ENCODE assay signal across 8 mouse cellular contexts in genomic region chr10:7469716-7470414, GRCm38 (mm10). TPM values are rescaled to one million over a fixed set of nuclear protein-coding genes. Genes with fewer than 3 reads are reported as not detected.
DNase-seq lines count a peak whose midpoint lies in the region; ATAC-seq and TF ChIP-seq lines count a peak whose summit lies in the region.
"Not testable (repeated sequence)": the region's sequence is repeated elsewhere in the genome, so short reads cannot be mapped to it uniquely, and the experiment has no call there.

No protein-coding gene starts in this region.

- not testable (repeated sequence) for H3K27ac ChIP-seq in bone marrow macrophage, adult 2 months (ENCODE audit: insufficient read depth, low read depth, low read length); forebrain, embryonic 12.5 days; heart, postnatal 0 days (ENCODE audit: low read depth); liver, embryonic 11.5 days (ENCODE audit: low read depth, low read length)

- H3K4me1 ChIP-seq in bone marrow macrophage, adult 2 months (ENCODE audit: control insufficient read depth, insufficient read depth, low read length), result peaks cover 11% of the 10 kb centered on the region
- H3K4me1 ChIP-seq in forebrain, embryonic 12.5 days; heart, postnatal 0 days (ENCODE audit: control insufficient read depth, insufficient read depth); liver, embryonic 11.5 days (replicated peaks; ENCODE audit: control insufficient read depth, insufficient read depth, low read length): not testable (repeated sequence)

- H3K4me2 ChIP-seq in forebrain, embryonic 12.5 days, result peak overlapping the region; percentile 48
- H3K4me2 ChIP-seq in heart, postnatal 0 days (ENCODE audit: low read depth, low read length), result peak overlapping the region; percentile 60
- H3K4me2 ChIP-seq in liver, embryonic 11.5 days, result peak overlapping the region; percentile 62

- peak; percentile 12; the same call in 1 of the 2 replicates for TF ChIP-seq CTCF in bone marrow macrophage, adult 2 months (IDR thresholded peaks at IDR 0.05; ENCODE audit: low read depth, low read length)
- peak; percentile 65 for TF ChIP-seq CTCF in heart, postnatal 0 days (IDR thresholded peaks at IDR 0.05; ENCODE audit: low read depth)

- peak; percentile 79 to 83 for DNase-seq in B cell, adult 2 months
- not testable (repeated sequence) for DNase-seq in heart, postnatal 0 days (ENCODE audit: low spot score); liver, embryonic 11.5 days (ENCODE audit: low spot score)
- peak; percentile 75 for DNase-seq in kidney, postnatal 14 days
- peak; percentile 18 to 37 for DNase-seq in monocyte, adult 2 months (ENCODE audit: low read depth in 1 of 2, low spot score in 2 of 2)
- DNase-seq in spleen, postnatal 36 days (ENCODE audit: low spot score in 2 of 2), result peak; percentile 49 to 51

- H3K4me3 ChIP-seq in bone marrow macrophage, adult 2 months (ENCODE audit: insufficient read depth, low read length), result peak overlapping the region; percentile 40
- H3K4me3 ChIP-seq in forebrain, embryonic 12.5 days (replicated peaks), result peak overlapping the region; percentile 11; the same call in 1 of the 2 replicates
- peak overlapping the region; percentile 37 for H3K4me3 ChIP-seq in heart, postnatal 0 days (ENCODE audit: low read depth, low read length)
- H3K4me3 ChIP-seq in liver, embryonic 11.5 days (ENCODE audit: low read depth, low read length), result 0 out of 2 replicates have a peak overlapping the region, but pooled peaks have one; percentile 15

- not testable (repeated sequence) for H3K36me3 ChIP-seq in forebrain, embryonic 12.5 days (replicated peaks); heart, postnatal 0 days (replicated peaks; ENCODE audit: control insufficient read depth, insufficient read depth, low read length); liver, embryonic 11.5 days (ENCODE audit: control insufficient read depth, insufficient read depth, low read length)

- TF ChIP-seq EP300 in heart, postnatal 0 days (IDR thresholded peaks at IDR 0.05; ENCODE audit: low read depth), result not testable (repeated sequence)

- H3K9me3 ChIP-seq in forebrain, embryonic 12.5 days; heart, postnatal 0 days (replicated peaks; ENCODE audit: control insufficient read depth, low read length); liver, embryonic 11.5 days (ENCODE audit: control insufficient read depth, low read length): not testable (repeated sequence)

- not testable (repeated sequence) for TF ChIP-seq POLR2A in bone marrow macrophage, adult 2 months (IDR thresholded peaks at IDR 0.05; ENCODE audit: borderline replicate concordance, low read depth, low read length)

- H3K27me3 ChIP-seq in forebrain, embryonic 12.5 days; heart, postnatal 0 days (ENCODE audit: control insufficient read depth, insufficient read depth, low read length); liver, embryonic 11.5 days (replicated peaks; ENCODE audit: control insufficient read depth, insufficient read depth, low read length): not testable (repeated sequence)

- WGBS in forebrain, embryonic 12.5 days, result under 1% methylated on average over 7 of the region's 7 CpGs
- 0% methylated on average over 7 of the region's 7 CpGs for WGBS in heart, postnatal 0 days
- 1% methylated on average over 7 of the region's 7 CpGs for whole genome bisulfite sequencing in liver, embryonic 11.5 days

- peak overlapping the region; percentile 45; the same call in 1 of the 2 replicates for H3K9ac ChIP-seq in forebrain, embryonic 12.5 days
- not testable (repeated sequence) for H3K9ac ChIP-seq in heart, postnatal 0 days (replicated peaks; ENCODE audit: low read depth, low read length); liver, embryonic 11.5 days (ENCODE audit: low read depth, low read length)

- ATAC-seq in forebrain, embryonic 12.5 days (ENCODE audit: low FRiP score), result peak; percentile 70; the same call in 1 of the 2 replicates
- ATAC-seq in heart, postnatal 0 days (ENCODE audit: insufficient read depth, low read depth); liver, embryonic 11.5 days (replicated peaks; ENCODE audit: low FRiP score): not testable (repeated sequence)

RNA-seq across cellular contexts. Expression of gene Ulbp1, which starts 3.6 kb away (rescaled TPM):
- 18.3 and 18.6 TPM in 2 replicates for polyA plus RNA-seq in bone marrow macrophage, adult 2 months (2012; ENCODE audit: insufficient read depth, insufficient read length, missing spikeins)
- polyA plus RNA-seq in forebrain, embryonic 12.5 days (2016; fragmentation: Nextera tagmentation; extraction: Ambion mirVana), result 0.82 and 1.1 TPM in 2 replicates
- total RNA-seq in heart, postnatal 0 days (2014; rRNA removed; ENCODE audit: low replicate concordance), result 4.1 and 14.6 TPM in 2 replicates
- 3.6 and 4.5 TPM in 2 replicates for polyA plus RNA-seq in heart, postnatal 0 days (2015; fragmentation: Nextera tagmentation; extraction: Ambion mirVana)
- 2.1 and 3.0 TPM in 2 replicates for polyA plus RNA-seq in liver, embryonic 11.5 days (2014; fragmentation: Nextera tagmentation; extraction: Ambion mirVana)
